12 mouse cellular contexts compared by ENCODE assay signal in genomic region chr10:22059415-22059814, GRCm38 (mm10). TPM values are rescaled to one million over a fixed set of nuclear protein-coding genes. Genes with fewer than 3 reads are reported as not detected.
DNase-seq lines count a peak whose midpoint lies in the region; ATAC-seq and TF ChIP-seq lines count a peak whose summit lies in the region.
"Had no signal": no experiment of that assay in that cellular context is flagged by ENCODE, and none has a peak within 500 bp of the region (broad histone marks: within the 10 kb centered on the region; RNA-seq: fewer than 3 reads in every experiment).

No protein-coding gene starts in this region.

- H3K9me3 ChIP-seq in kidney, embryonic 15.5 days (replicated peaks): no peaks in the 10 kb centered on the region
- H3K9me3 ChIP-seq in forebrain, embryonic 13.5 days (replicated peaks): no peaks in the 10 kb centered on the region
- no peaks in the 10 kb centered on the region for H3K9me3 ChIP-seq in hindbrain, postnatal 0 days (ENCODE audit: low read length)
- H3K9me3 ChIP-seq in midbrain, embryonic 16.5 days (replicated peaks; ENCODE audit: control insufficient read depth, low read length, poor library complexity, severe bottlenecking): no peaks in the 10 kb centered on the region
- H3K9me3 ChIP-seq: G1E had no signal

- peak overlapping the region; percentile 90 for H3K4me2 ChIP-seq in kidney, embryonic 15.5 days
- H3K4me2 ChIP-seq in forebrain, embryonic 13.5 days: peak overlapping the region; percentile 74
- H3K4me2 ChIP-seq in hindbrain, postnatal 0 days (ENCODE audit: low read depth, low read length): peak overlapping the region; percentile 68; the same call in 1 of the 2 replicates
- peak overlapping the region; percentile 88 for H3K4me2 ChIP-seq in midbrain, embryonic 16.5 days (ENCODE audit: low read length)

- DNase-seq in kidney, adult 18-20 months: no peak
- DNase-seq in hindbrain, postnatal 0 days (ENCODE audit: low spot score): no peak
- DNase-seq in urinary bladder, adult 2 months (ENCODE audit: low spot score): no peak
- DNase-seq in layer of hippocampus, adult 9-10 months (ENCODE audit: low spot score): no peak
- no peak for DNase-seq in lung, postnatal 36 days

- peaks cover 5% of the 10 kb centered on the region; the same call in 1 of the 2 replicates for H3K4me1 ChIP-seq in kidney, embryonic 15.5 days
- H3K4me1 ChIP-seq in forebrain, embryonic 13.5 days: no peaks in the 10 kb centered on the region
- no peaks in the 10 kb centered on the region for H3K4me1 ChIP-seq in hindbrain, postnatal 0 days (ENCODE audit: insufficient read depth, low read length)
- H3K4me1 ChIP-seq in midbrain, embryonic 16.5 days (ENCODE audit: control insufficient read depth, insufficient read depth, low read length): no peaks in the 10 kb centered on the region; the same call in 1 of the 2 replicates

- ATAC-seq in kidney, embryonic 15.5 days (replicated peaks; ENCODE audit: low FRiP score): no peak
- no peak for ATAC-seq in forebrain, embryonic 13.5 days
- ATAC-seq in hindbrain, postnatal 0 days: no peak
- no peak for ATAC-seq in midbrain, embryonic 16.5 days

- no peaks in the 10 kb centered on the region for H3K27me3 ChIP-seq in kidney, embryonic 15.5 days
- H3K27me3 ChIP-seq in forebrain, embryonic 13.5 days: no peaks in the 10 kb centered on the region
- H3K27me3 ChIP-seq in hindbrain, postnatal 0 days (ENCODE audit: insufficient read depth, low read length): no peaks in the 10 kb centered on the region
- no peaks in the 10 kb centered on the region for H3K27me3 ChIP-seq in midbrain, embryonic 16.5 days (ENCODE audit: control insufficient read depth, insufficient read depth, low read depth, low read length)

- 82% methylated on average over 2 of the region's 2 CpGs for WGBS in kidney, embryonic 15.5 days
- 92% methylated on average over 2 of the region's 2 CpGs for WGBS in forebrain, embryonic 13.5 days
- 90% methylated on average over 2 of the region's 2 CpGs for WGBS in hindbrain, postnatal 0 days
- 92% methylated on average over 2 of the region's 2 CpGs for WGBS in midbrain, embryonic 16.5 days

- no peak overlapping the region for H3K27ac ChIP-seq in kidney, embryonic 15.5 days
- no peak overlapping the region for H3K27ac ChIP-seq in forebrain, embryonic 13.5 days
- H3K27ac ChIP-seq in hindbrain, postnatal 0 days: no peak overlapping the region
- no peak overlapping the region for H3K27ac ChIP-seq in midbrain, embryonic 16.5 days (ENCODE audit: low read length)

- no peaks in the 10 kb centered on the region for H3K36me3 ChIP-seq in kidney, embryonic 15.5 days
- H3K36me3 ChIP-seq in forebrain, embryonic 13.5 days (ENCODE audit: poor library complexity, severe bottlenecking): no peaks in the 10 kb centered on the region
- H3K36me3 ChIP-seq in hindbrain, postnatal 0 days (ENCODE audit: insufficient read depth, low read length): no peaks in the 10 kb centered on the region
- H3K36me3 ChIP-seq in midbrain, embryonic 16.5 days (ENCODE audit: control insufficient read depth, insufficient read depth, low read length): no peaks in the 10 kb centered on the region
- H3K36me3 ChIP-seq: G1E had no signal

- TF ChIP-seq CTCF in hindbrain, postnatal 0 days (IDR thresholded peaks at IDR 0.05; ENCODE audit: low read depth): no peak

- H3K9ac ChIP-seq in kidney, embryonic 15.5 days: no peak overlapping the region
- no peak overlapping the region for H3K9ac ChIP-seq in forebrain, embryonic 13.5 days
- no peak overlapping the region for H3K9ac ChIP-seq in hindbrain, postnatal 0 days (replicated peaks; ENCODE audit: low read length)
- H3K9ac ChIP-seq in midbrain, embryonic 16.5 days (ENCODE audit: low read depth, low read length): no peak overlapping the region

- H3K4me3 ChIP-seq in kidney, embryonic 15.5 days (replicated peaks): peak overlapping the region; percentile 57; the same call in 1 of the 2 replicates
- H3K4me3 ChIP-seq in forebrain, embryonic 13.5 days: no peak overlapping the region
- H3K4me3 ChIP-seq in hindbrain, postnatal 0 days (ENCODE audit: low read length): no peak overlapping the region
- peak overlapping the region; percentile 62 for H3K4me3 ChIP-seq in midbrain, embryonic 16.5 days (ENCODE audit: low read depth, low read length)

RNA-seq across cellular contexts. Expression of gene 4930444G20Rik, which starts 8.5 kb away (rescaled TPM):
- polyA plus RNA-seq in kidney, embryonic 15.5 days (2015; fragmentation: Nextera tagmentation; extraction: Ambion mirVana): not detected in 2 replicates
- not detected in 2 replicates for polyA plus RNA-seq in forebrain, embryonic 13.5 days (2015; fragmentation: Nextera tagmentation; extraction: Ambion mirVana)
- total RNA-seq in hindbrain, postnatal 0 days (2014; rRNA removed): not detected in 2 replicates
- polyA plus RNA-seq in hindbrain, postnatal 0 days (2015; fragmentation: Nextera tagmentation; extraction: Ambion mirVana): not detected in 2 replicates
- polyA plus RNA-seq in midbrain, embryonic 16.5 days (2015; fragmentation: Nextera tagmentation; extraction: Ambion mirVana): not detected in 2 replicates
- not detected in 2 replicates for polyA plus RNA-seq in urinary bladder, adult 2 months (2012; rRNA removed)
- total RNA-seq: G1E; left cerebral cortex, postnatal 14 days; neutrophil, adult 5-6 weeks had no signal
- polyA plus RNA-seq: G1E; gonadal fat pad, adult 2 months had no signal

Comparison
In these comparisons a context has a peak if more than half of its experiments do, and no peak if none do; other contexts are left out.
1. H3K4me3 ChIP-seq: peak in kidney, embryonic 15.5 days (single experiment) and midbrain, embryonic 16.5 days (single experiment); none in forebrain, embryonic 13.5 days (single experiment) and hindbrain, postnatal 0 days (single experiment).
2. Peak in every context shown above with its lines, with median percentiles within 50 percentile points of each other: H3K4me2 ChIP-seq.